ENCODE assay signal across 9 mouse cellular contexts in the genomic region with DNA sequence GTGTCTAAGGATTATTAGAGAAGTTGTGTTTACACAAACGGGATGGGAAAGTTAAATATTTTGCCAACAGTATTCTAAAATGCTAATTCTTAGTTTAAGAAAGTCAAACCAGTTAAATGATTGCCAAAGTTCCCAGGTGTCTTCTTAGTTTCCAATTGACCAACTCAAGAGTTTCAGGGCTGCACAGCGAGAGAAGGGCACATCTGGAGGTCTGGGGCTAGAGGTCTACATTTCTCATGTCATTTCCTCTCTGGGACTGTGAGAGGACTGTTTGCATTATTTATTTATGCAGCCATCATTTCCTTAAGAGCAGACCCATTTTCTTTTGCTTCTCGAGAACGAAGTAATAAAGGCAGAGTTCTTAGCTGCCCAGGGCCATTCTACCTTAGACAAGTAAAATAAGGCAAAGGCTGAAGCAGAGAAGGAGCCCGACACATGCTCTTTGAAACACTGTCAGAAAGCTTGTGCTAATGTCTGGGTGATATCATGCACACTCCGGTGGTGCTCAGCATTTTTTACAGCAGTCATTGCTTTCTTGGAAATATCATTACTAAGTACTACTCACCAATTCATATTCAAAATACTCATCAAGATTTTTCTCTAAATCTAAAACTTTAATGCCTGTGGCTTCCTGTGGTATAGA. TPM values are rescaled to one million over a fixed set of nuclear protein-coding genes. Genes with fewer than 3 reads are reported as not detected.
A peak's percentile ranks its signal among the peaks of the same experiment; 100 is the strongest.
DNase-seq lines count a peak whose midpoint lies in the region; ATAC-seq lines count a peak whose summit lies in the region.
"Had no signal": no experiment of that assay in that cellular context is flagged by ENCODE, and none has a peak within 500 bp of the region (broad histone marks: within the 10 kb centered on the region; RNA-seq: fewer than 3 reads in every experiment).

No protein-coding gene starts in this region.

- ATAC-seq in limb, embryonic 13.5 days (ENCODE audit: low FRiP score, low read depth) = no peak
- ATAC-seq in hindbrain, embryonic 14.5 days (ENCODE audit: low FRiP score) = no peak
- ATAC-seq in neural tube, embryonic 13.5 days (ENCODE audit: low read depth) = no peak

- H3K9ac ChIP-seq in limb, embryonic 13.5 days = no peak overlapping the region
- H3K9ac ChIP-seq in hindbrain, embryonic 14.5 days = peak overlapping the region; percentile 39; the same call in 1 of the 2 replicates
- H3K9ac ChIP-seq in neural tube, embryonic 13.5 days = peak overlapping the region; percentile 77
- H3K9ac ChIP-seq: liver, embryonic 13.5 days had no signal

- H3K27me3 ChIP-seq in heart, embryonic 10.5 days (ENCODE audit: insufficient read depth, poor library complexity, severe bottlenecking) = no peaks in the 10 kb centered on the region
- no peaks in the 10 kb centered on the region for H3K27me3 ChIP-seq in limb, embryonic 13.5 days
- H3K27me3 ChIP-seq in limb, embryonic 10.5 days (ENCODE audit: low read depth, poor library complexity, severe bottlenecking) = 0 out of 2 replicates have a peak, but pooled peaks cover 4% of the 10 kb centered on the region
- H3K27me3 ChIP-seq in hindbrain, embryonic 14.5 days (ENCODE audit: control insufficient read depth, insufficient read depth, low read length) = no peaks in the 10 kb centered on the region
- H3K27me3 ChIP-seq in neural tube, embryonic 13.5 days = no peaks in the 10 kb centered on the region

- DNase-seq in heart, embryonic 10.5 days (ENCODE audit: low spot score) = peak; percentile 63
- no peak for DNase-seq in heart, adult 8-10 months (ENCODE audit: low spot score)
- DNase-seq in limb, embryonic 10.5 days (ENCODE audit: low spot score) = no peak
- DNase-seq in hindbrain, embryonic 14.5 days (ENCODE audit: low spot score) = no peak
- no peak for DNase-seq in gastrocnemius, postnatal 14 days
- DNase-seq in frontal cortex, adult 2 months (ENCODE audit: extremely low spot score in 1 of 2, low spot score in 1 of 2) = no peak
- DNase-seq: liver, embryonic 13.5 days had no signal

- no peaks in the 10 kb centered on the region for H3K9me3 ChIP-seq in heart, embryonic 10.5 days
- H3K9me3 ChIP-seq in limb, embryonic 13.5 days = no peaks in the 10 kb centered on the region
- H3K9me3 ChIP-seq in limb, embryonic 10.5 days (replicated peaks) = no peaks in the 10 kb centered on the region
- no peaks in the 10 kb centered on the region for H3K9me3 ChIP-seq in hindbrain, embryonic 14.5 days (ENCODE audit: control insufficient read depth, low read length)
- H3K9me3 ChIP-seq in neural tube, embryonic 13.5 days = no peaks in the 10 kb centered on the region
- H3K9me3 ChIP-seq: liver, embryonic 13.5 days had no signal

- 53% methylated on average over 6 of the region's 6 CpGs for WGBS in heart, embryonic 10.5 days
- 52% methylated on average over 6 of the region's 6 CpGs for WGBS in limb, embryonic 13.5 days
- WGBS in limb, embryonic 10.5 days = 55% methylated on average over 6 of the region's 6 CpGs
- WGBS in hindbrain, embryonic 14.5 days = 32% methylated on average over 6 of the region's 6 CpGs
- WGBS in neural tube, embryonic 13.5 days = 32% methylated on average over 6 of the region's 6 CpGs

- H3K4me3 ChIP-seq in heart, embryonic 10.5 days = 0 out of 2 replicates have a peak overlapping the region, but pooled peaks have one; percentile 5
- H3K4me3 ChIP-seq in limb, embryonic 13.5 days = no peak overlapping the region
- no peak overlapping the region for H3K4me3 ChIP-seq in limb, embryonic 10.5 days
- H3K4me3 ChIP-seq in hindbrain, embryonic 14.5 days (replicated peaks; ENCODE audit: low read length) = 0 out of 2 replicates have a peak overlapping the region, but pooled peaks have one; percentile 60
- peak overlapping the region; percentile 56 for H3K4me3 ChIP-seq in neural tube, embryonic 13.5 days
- H3K4me3 ChIP-seq: liver, embryonic 13.5 days had no signal

- H3K27ac ChIP-seq in heart, embryonic 10.5 days = peak overlapping the region; percentile 76; the same call in 1 of the 2 replicates
- no peak overlapping the region for H3K27ac ChIP-seq in limb, embryonic 13.5 days
- H3K27ac ChIP-seq in limb, embryonic 10.5 days = no peak overlapping the region
- H3K27ac ChIP-seq in hindbrain, embryonic 14.5 days = peak overlapping the region; percentile 34; the same call in 1 of the 2 replicates
- H3K27ac ChIP-seq in neural tube, embryonic 13.5 days (replicated peaks) = peak overlapping the region; percentile 61
- H3K27ac ChIP-seq: liver, embryonic 13.5 days had no signal

- intact Hi-C loops in gastrocnemius, postnatal 14 days (cut with DNase I; ENCODE audit: low total_unique reads) = no loop called here

- H3K4me2 ChIP-seq in limb, embryonic 13.5 days (replicated peaks) = peak overlapping the region; percentile 97
- H3K4me2 ChIP-seq in hindbrain, embryonic 14.5 days (replicated peaks) = peak overlapping the region; percentile 96
- H3K4me2 ChIP-seq in neural tube, embryonic 13.5 days = peak overlapping the region; percentile 79
- H3K4me2 ChIP-seq: liver, embryonic 13.5 days had no signal

- no peaks in the 10 kb centered on the region for H3K36me3 ChIP-seq in heart, embryonic 10.5 days
- no peaks in the 10 kb centered on the region for H3K36me3 ChIP-seq in limb, embryonic 13.5 days
- no peaks in the 10 kb centered on the region for H3K36me3 ChIP-seq in limb, embryonic 10.5 days
- H3K36me3 ChIP-seq in hindbrain, embryonic 14.5 days (replicated peaks; ENCODE audit: control insufficient read depth, insufficient read depth) = no peaks in the 10 kb centered on the region
- no peaks in the 10 kb centered on the region for H3K36me3 ChIP-seq in neural tube, embryonic 13.5 days
- H3K36me3 ChIP-seq: liver, embryonic 13.5 days had no signal

- peaks cover 84% of the 10 kb centered on the region for H3K4me1 ChIP-seq in heart, embryonic 10.5 days
- H3K4me1 ChIP-seq in limb, embryonic 13.5 days = peaks cover 55% of the 10 kb centered on the region
- H3K4me1 ChIP-seq in limb, embryonic 10.5 days = peaks cover 59% of the 10 kb centered on the region
- peaks cover 65% of the 10 kb centered on the region for H3K4me1 ChIP-seq in hindbrain, embryonic 14.5 days (replicated peaks; ENCODE audit: control insufficient read depth, insufficient read depth, low read length)
- H3K4me1 ChIP-seq in neural tube, embryonic 13.5 days (replicated peaks) = peaks cover 96% of the 10 kb centered on the region

RNA-seq across cellular contexts. Expression of a gene that starts 4.5 kb away (rescaled TPM):
- polyA plus RNA-seq in heart, embryonic 10.5 days (2016; fragmentation: Nextera tagmentation; extraction: Ambion mirVana) = 7.3 and 9.6 TPM in 2 replicates
- total RNA-seq in heart, adult 8-10 months (2022) = 1 to 10 TPM; 5.0 to 6.1 (median 5.2) TPM
- 14.8 and 15.9 TPM in 2 replicates for polyA plus RNA-seq in limb, embryonic 13.5 days (2015; fragmentation: Nextera tagmentation; extraction: Ambion mirVana)
- polyA plus RNA-seq in limb, embryonic 10.5 days (2016; fragmentation: Nextera tagmentation; extraction: Ambion mirVana) = 4.5 and 8.0 TPM in 2 replicates
- 10.8 and 11.6 TPM in 2 replicates for polyA plus RNA-seq in hindbrain, embryonic 14.5 days (2014; fragmentation: Nextera tagmentation; extraction: Ambion mirVana)
- 12.9 and 14.5 TPM in 2 replicates for polyA plus RNA-seq in neural tube, embryonic 13.5 days (2015; fragmentation: Nextera tagmentation; extraction: Ambion mirVana)
- total RNA-seq in gastrocnemius, postnatal 14 days (2021) = 1 to 10 TPM; 3.9 to 4.9 TPM
- polyA plus RNA-seq in frontal cortex, adult 2 months (2012; rRNA removed) = 7.7 and 8.5 TPM in 2 replicates

RNA-seq across cellular contexts. Expression of a gene that starts 55.5 kb away (rescaled TPM):
- 6.5 and 8.3 TPM in 2 replicates for polyA plus RNA-seq in heart, embryonic 10.5 days (2016; fragmentation: Nextera tagmentation; extraction: Ambion mirVana)
- 10 to 100 TPM in 1 of 4 experiments, 1 to 10 TPM in 3; 7.3 to 10.8 (median 8.6) TPM for total RNA-seq in heart, adult 8-10 months (2022)
- 5.9 and 6.8 TPM in 2 replicates for polyA plus RNA-seq in limb, embryonic 13.5 days (2015; fragmentation: Nextera tagmentation; extraction: Ambion mirVana)
- polyA plus RNA-seq in limb, embryonic 10.5 days (2016; fragmentation: Nextera tagmentation; extraction: Ambion mirVana) = 3.9 and 4.4 TPM in 2 replicates
- 15.6 and 17.7 TPM in 2 replicates for polyA plus RNA-seq in hindbrain, embryonic 14.5 days (2014; fragmentation: Nextera tagmentation; extraction: Ambion mirVana)
- polyA plus RNA-seq in neural tube, embryonic 13.5 days (2015; fragmentation: Nextera tagmentation; extraction: Ambion mirVana) = 13.2 and 14.4 TPM in 2 replicates
- 1 to 10 TPM; 3.4 to 4.3 TPM for total RNA-seq in gastrocnemius, postnatal 14 days (2021)
- polyA plus RNA-seq in frontal cortex, adult 2 months (2012; rRNA removed) = 17.8 and 19.4 TPM in 2 replicates

RNA-seq across cellular contexts. Expression of a gene that starts 56.7 kb away (rescaled TPM):
- polyA plus RNA-seq in heart, embryonic 10.5 days (2016; fragmentation: Nextera tagmentation; extraction: Ambion mirVana) = 7.1 and 7.8 TPM in 2 replicates
- 1 to 10 TPM; 4.1 to 5.8 (median 5.1) TPM for total RNA-seq in heart, adult 8-10 months (2022)
- polyA plus RNA-seq in limb, embryonic 13.5 days (2015; fragmentation: Nextera tagmentation; extraction: Ambion mirVana) = 10.3 and 10.6 TPM in 2 replicates
- polyA plus RNA-seq in limb, embryonic 10.5 days (2016; fragmentation: Nextera tagmentation; extraction: Ambion mirVana) = 6.3 and 7.2 TPM in 2 replicates
- 9.6 and 10.2 TPM in 2 replicates for polyA plus RNA-seq in hindbrain, embryonic 14.5 days (2014; fragmentation: Nextera tagmentation; extraction: Ambion mirVana)
- polyA plus RNA-seq in neural tube, embryonic 13.5 days (2015; fragmentation: Nextera tagmentation; extraction: Ambion mirVana) = 12.7 and 14.9 TPM in 2 replicates
- 1 to 10 TPM; 3.2 TPM for total RNA-seq in gastrocnemius, postnatal 14 days (2021)
- polyA plus RNA-seq in frontal cortex, adult 2 months (2012; rRNA removed) = 5.5 and 6.2 TPM in 2 replicates

Comparison
In these comparisons a context has a peak if more than half of its experiments do, and no peak if none do; other contexts are left out.
1. H3K27ac ChIP-seq: peak in heart, embryonic 10.5 days (single experiment), hindbrain, embryonic 14.5 days (single experiment) and neural tube, embryonic 13.5 days (single experiment); none in limb, embryonic 13.5 days (single experiment) and limb, embryonic 10.5 days (single experiment).
2. H3K4me3 ChIP-seq: peak in heart, embryonic 10.5 days (single experiment), hindbrain, embryonic 14.5 days (single experiment) and neural tube, embryonic 13.5 days (single experiment); none in limb, embryonic 13.5 days (single experiment) and limb, embryonic 10.5 days (single experiment).
3. Peak in every context shown above with its lines, with median percentiles within 50 percentile points of each other: H3K4me2 ChIP-seq.